Mouse (Mus musculus): Measurements from ENCODE around the gene Dlgap3.

Gene Dlgap3

DNA sequence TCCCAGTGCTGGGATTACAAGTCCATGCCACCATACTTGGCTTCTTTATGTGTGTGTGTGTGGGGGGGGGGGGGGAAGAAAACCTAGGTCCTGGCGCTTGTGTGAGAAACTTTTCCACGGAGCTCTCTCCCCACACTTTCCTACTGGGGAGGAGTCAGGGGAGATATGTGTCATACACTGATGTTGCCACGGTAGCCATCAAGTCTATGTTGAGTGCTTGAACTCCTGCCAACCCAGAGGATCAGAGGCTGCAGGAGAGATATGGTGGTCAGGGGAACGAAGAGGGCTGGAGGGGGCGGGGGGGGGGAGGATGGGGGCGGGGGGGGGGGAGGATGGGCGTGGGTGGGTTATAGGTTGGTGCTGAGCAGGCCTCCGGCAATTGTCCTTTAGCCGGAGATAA, 46.8 kb downstream of the Dlgap3 start:
- DNase-seq (ENCODE audit: low read depth) = no peak

DNA sequence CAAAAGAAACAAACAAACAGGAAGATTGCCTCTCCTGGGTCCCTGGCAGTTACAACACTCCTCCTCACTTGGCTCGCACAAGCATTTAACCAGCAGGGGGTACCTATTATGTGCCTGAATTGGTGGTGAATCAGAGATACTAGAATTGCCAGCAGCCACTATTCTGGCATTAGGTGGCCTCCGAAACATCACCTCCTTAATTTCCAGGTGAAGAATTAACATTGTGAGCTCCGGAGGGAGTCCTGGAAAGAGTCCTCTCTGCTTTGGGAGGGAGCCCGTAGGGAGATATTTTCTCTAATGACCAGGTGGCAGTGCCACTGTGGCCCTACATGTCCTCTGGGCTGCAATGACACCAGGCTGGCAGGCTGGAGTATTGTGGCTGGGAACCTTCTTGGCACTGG, 47.2 kb downstream of the Dlgap3 start:
- DNase-seq (ENCODE audit: low read depth) = no peak

DNA sequence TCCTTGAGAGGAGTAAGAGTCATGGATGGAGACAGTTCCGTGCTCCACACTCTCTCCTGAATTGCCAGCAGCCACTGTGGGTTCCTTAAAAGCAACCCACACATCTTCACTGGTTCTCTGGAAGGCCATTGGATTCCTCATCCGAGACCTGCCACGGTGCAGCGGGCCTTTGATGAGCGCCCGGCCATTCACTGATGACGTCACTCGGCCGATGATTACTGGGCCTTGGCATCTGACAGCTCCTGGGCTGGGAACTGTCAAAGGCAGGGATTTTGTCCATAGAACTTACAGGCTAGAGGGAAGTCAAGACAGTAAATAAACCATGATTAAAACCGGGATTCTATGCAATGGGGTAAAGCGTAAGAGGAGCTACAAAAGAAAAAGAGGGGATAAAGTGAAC, 48.0 kb downstream of the Dlgap3 start:
- no peak for DNase-seq (ENCODE audit: low read depth)

DNA sequence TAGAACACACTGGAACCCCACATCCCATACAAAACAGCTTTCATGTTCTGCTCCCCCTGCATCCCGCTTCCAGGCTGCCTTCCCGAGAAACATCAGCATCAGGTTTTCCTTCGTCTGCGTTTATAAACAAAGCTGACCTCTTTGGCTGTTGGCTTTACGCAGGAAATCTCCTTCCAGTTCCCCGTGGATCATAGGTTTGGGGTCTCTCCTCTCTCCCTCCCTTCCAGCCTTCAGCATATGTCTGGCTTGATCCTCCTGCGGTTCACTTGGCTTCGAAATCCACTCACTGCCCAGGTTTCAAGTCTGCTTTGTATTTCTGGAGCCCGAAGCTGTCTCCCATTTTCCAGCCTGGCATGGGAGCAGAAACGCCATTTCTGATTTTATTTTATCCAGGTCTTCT, 54.3 kb downstream of the Dlgap3 start:
- no peak for DNase-seq (ENCODE audit: low read depth)

- no peak for DNase-seq (ENCODE audit: low read depth)
Observed at GRCm38 (mm10) chr4:127223755-127224154, 54.8 kb downstream of the Dlgap3 start.

DNA sequence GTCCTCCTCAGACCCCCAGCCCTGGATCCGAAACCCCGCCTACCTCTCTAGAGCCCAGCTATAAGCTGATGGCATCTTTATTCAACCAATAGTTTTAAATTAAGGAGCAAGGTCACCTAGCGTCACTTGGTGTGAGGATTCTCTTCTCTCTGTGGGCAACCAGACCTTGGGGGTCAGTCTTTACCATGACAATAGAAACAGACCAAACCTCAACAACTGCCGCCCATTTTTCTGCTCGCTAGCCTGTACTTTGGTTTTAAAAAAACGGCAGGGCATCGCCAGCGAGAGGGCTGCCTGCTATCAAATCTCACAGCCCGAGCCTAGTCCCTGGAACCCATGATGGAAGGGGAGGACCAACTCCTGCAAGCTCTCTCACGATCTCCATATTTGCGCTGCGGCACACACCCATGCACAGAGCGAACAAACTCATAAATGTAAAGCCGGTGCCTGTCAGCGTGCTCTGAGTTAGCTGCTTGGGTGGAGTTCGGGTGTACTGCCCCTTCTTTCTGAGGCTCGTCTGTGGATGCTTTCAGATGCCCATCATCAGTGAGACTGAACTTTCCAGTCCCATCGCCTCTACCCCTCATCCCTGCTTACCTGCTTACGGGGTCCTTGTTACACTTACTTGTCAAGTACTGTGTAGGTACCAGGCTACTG, 55.6 kb downstream of the Dlgap3 start:
- DNase-seq (ENCODE audit: low read depth) = no peak

- no peak for DNase-seq (ENCODE audit: low read depth)
Observed at GRCm38 (mm10) chr4:127226067-127226466, 57.1 kb downstream of the Dlgap3 start.

GRCm38 (mm10) chr4:127227051-127227673, 58.2 kb downstream of the Dlgap3 start:
- no peak for DNase-seq (ENCODE audit: low read depth)

DNA sequence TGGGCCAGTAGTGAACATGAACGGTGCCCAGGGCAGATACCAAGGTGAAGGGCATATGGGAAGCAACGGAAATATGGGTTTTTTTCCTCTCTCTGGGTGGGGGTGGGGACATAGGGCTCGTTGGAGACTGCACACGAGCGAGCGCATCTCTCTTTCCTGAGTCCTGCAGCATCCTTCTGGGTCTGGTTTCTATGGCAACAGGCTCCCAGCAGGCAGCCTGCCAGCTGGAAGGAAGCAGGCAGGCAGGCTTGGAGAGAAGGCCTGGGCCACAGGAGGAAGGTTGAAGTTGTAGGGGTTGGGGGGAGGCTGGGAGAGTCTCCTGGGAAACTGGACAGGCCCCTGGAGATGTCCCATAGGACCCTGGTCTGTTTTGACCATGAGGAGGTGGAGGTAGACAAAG, 63.0 kb downstream of the Dlgap3 start:
- DNase-seq (ENCODE audit: low read depth) = no peak

DNA sequence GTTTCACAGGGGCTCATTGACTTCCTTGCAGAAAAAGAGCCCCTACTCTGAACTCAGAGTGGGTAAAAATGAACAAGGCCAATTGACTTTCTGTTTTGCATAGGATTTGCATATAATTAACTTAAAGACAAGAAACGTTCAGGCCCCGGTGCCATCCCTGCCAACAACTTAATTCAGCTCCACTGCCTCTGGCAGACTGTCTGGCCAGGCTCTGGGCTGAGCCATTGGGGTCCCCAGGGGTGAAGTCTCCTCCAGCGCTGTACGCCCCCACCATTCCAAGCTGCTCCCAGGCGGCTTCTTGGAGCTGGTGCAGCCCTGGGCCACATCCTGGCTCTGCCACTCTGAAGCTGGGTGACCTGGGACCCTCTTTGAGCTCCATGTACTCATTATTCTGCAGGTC, 63.5 kb downstream of the Dlgap3 start:
- DNase-seq (ENCODE audit: low read depth) = no peak

DNA sequence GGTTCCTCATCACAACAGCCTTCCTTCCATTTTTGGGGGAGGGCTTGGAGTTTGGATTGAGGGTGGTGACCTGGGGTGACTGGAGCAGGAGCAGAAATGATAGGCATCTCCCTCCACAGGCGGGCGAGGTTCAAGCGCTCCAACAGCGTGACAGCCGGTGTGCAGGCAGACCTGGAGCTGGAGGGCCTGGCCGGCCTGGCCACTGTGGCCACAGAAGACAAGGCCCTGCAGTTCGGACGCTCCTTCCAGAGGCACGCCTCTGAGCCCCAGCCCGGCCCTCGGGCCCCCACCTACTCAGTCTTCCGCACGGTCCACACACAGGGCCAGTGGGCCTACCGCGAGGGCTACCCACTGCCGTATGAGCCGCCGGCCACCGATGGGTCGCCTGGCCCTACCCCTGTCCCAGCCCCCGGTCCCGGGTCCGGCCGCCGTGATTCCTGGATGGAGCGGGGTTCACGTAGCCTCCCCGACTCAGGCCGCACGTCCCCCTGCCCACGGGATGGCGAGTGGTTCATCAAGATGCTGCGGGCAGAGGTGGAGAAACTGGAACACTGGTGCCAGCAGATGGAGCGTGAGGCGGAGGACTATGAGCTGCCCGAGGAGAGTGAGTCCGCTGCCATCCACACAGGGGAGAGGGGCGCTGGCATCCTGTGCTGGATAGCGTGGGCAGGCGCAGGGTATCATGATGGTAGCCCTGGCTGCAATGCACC, 64.6 kb downstream of the Dlgap3 start:
- DNase-seq (ENCODE audit: low read depth) = no peak

DNA sequence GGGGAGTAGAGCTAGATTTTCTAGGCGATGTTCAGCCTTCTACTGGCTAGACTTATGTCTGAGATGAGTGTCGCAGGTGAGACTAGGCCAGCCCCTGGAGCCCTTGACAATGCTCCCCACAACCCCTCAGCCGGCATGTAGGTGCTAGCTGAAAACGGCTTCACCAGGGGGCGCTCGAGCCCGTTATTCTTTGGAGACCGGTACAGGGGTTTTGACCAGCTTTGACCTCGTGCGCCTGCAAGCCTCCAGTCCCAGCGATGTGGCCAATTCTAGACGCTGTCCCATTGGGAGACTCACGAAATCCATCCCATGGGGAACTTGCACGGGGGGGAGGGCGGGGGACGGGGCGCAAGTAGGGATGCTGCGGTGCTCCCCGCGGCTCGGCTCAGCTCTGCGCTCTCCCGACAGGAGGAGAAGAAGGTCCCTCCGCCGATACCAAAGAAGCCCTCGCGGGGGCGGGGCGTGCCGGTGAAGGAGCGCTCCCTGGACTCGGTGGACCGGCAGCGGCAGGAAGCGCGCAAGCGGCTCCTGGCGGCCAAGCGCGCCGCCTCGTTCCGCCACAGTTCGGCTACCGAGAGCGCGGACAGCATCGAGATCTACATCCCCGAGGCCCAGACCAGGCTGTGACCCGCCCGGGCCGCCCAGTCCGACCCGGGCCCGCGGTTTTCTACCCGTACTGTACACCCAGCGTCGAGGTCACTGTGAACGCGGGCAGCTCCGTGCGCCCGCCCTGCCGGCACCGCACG, 66.9 kb downstream of the Dlgap3 start:
- DNase-seq (ENCODE audit: low read depth) = peak; percentile 73

DNA sequence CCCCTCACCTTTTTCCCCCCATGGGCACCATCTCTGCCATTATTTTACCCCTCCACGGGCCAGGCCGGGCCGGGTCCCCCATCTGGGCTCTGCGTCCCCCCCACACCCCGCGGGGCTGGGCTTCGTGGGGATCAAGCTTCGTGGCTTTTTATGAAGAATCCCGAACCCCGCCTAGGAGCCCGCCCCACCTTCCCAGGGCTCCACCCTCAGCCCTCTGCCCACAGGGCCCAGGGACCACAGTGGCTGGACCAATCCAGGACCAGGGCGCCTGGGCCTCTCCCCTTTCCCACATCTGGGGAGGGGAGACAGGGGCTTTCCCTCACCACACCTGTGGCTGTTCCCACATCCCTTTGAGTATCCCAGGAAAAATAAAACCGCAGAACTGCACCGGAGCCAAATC, 67.6 kb downstream of the Dlgap3 start:
- DNase-seq (ENCODE audit: low read depth) = no peak

- no peak for DNase-seq (ENCODE audit: low read depth)
Observed at GRCm38 (mm10) chr4:127237271-127237670, 68.3 kb downstream of the Dlgap3 start.

- DNase-seq (ENCODE audit: low read depth) = no peak
Observed at GRCm38 (mm10) chr4:127242696-127243095, 73.7 kb downstream of the Dlgap3 start.

- DNase-seq (ENCODE audit: low read depth) = peak; percentile 97
Observed at GRCm38 (mm10) chr4:127243552-127243951, 74.5 kb downstream of the Dlgap3 start, which contains the start of gene Smim12. Gene Smim12, plus strand, starts transcription at chr4:127243784.

- DNase-seq (ENCODE audit: low read depth) = peak; percentile 50
Observed at GRCm38 (mm10) chr4:127243953-127244352, 74.9 kb downstream of the Dlgap3 start.

DNA sequence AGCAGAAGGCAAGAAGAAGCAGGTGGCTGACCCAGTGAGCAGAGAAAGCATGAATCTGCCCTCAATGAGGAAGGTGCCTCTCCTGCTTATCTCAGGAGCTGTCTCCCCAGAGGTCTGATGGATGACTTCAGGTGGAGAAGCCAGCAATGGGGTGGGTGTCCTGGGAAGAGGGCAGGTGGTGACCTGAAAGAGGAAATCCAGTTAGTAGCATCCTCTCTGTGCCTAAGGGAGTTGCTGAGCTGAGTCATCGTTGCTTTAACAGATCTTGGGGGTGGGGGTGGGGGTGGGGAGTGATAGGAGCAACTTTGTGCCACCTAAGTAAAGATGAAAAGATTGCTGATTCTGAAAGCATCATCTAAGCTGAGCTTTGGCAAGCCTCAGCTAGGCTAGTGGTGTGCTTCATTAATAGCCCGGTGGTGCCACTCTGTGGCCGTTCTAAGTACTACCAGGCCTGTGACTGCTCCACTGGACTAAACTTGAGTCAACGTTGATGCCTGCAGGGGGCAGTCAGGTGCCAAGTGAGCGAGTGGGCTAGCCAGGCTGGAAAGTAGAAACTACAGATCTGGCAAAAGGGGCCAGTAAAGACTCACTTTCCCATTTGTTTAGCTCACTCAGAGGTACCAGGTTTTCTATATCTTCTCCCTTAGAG, 80.8 kb downstream of the Dlgap3 start:
- DNase-seq (ENCODE audit: low read depth) = peak; percentile 90

- DNase-seq (ENCODE audit: low read depth) = no peak
Observed at GRCm38 (mm10) chr4:127251963-127252585, 83.1 kb downstream of the Dlgap3 start.

GRCm38 (mm10) chr4:127256739-127257138, 87.7 kb downstream of the Dlgap3 start:
- no peak for DNase-seq (ENCODE audit: low read depth)

- DNase-seq (ENCODE audit: low read depth) = no peak
Observed at GRCm38 (mm10) chr4:127258186-127258897, 89.3 kb downstream of the Dlgap3 start.

All from c-Kit-positive CD71-positive TER-119-negative erythroid progenitor cells, embryonic 14.5 days (primary cell).